Mouse (Mus musculus) right cerebral cortex, postnatal 25 days (tissue): ENCODE measurements at regions not wholly inside any gene's neighbourhood (a gene's known extent, or its start where the extent isn't known, plus 50 kb on each side); places are given as distances from the start of the nearest gene placed in this dataset.
A peak's percentile ranks its signal among the peaks of the same experiment; 100 is the strongest.
"Not testable (repeated sequence)": the region's sequence is repeated elsewhere in the genome, so short reads cannot be mapped to it uniquely, and the experiment has no call there.

Experiments used
- DNase-seq: peaks from one replicate; pipeline ENCODE4 v3.0.0; 2022

GRCm38 (mm10) chr1:48652545-48652944 lies 1759.9 kb upstream of the Slc39a10 start:
- not testable (repeated sequence) for DNase-seq

GRCm38 (mm10) chr1:48651387-48651786 lies 1758.7 kb upstream of the Slc39a10 start:
- no peak for DNase-seq

- DNase-seq: no peak
Measured at GRCm38 (mm10) chr1:48617156-48617555, 1724.5 kb upstream of the Slc39a10 start.

GRCm38 (mm10) chr1:48609026-48609425 lies 1716.4 kb upstream of the Slc39a10 start:
- DNase-seq: peak; percentile 14
